Mouse (Mus musculus): ENCODE data around the gene Lrsam1. TPM values are rescaled to one million over a fixed set of nuclear protein-coding genes. Genes with fewer than 3 reads are reported as not detected.

Gene Lrsam1
- total and polyA plus RNA-seq, 3 experiments, result 5.0 to 9.5 (median 5.4) TPM

- no peak for DNase-seq (ENCODE audit: extremely low read depth)
Measured at GRCm38 (mm10) chr2:32905297-32905696, 56.1 kb downstream of the Lrsam1 start.

GRCm38 (mm10) chr2:32904637-32905036, 56.8 kb downstream of the Lrsam1 start:
- Histone ChIP-seq H3K4me2 (ENCODE audit: insufficient read depth, low read depth, poor library complexity, severe bottlenecking) (no peak overlapping the region), H3K4me1 (ENCODE audit: control insufficient read depth in 1 of 2, insufficient read depth in 2 of 2) (no peaks in the 10 kb centered on the region), H3K79me2 (replicated peaks; ENCODE audit: control insufficient read depth, extremely low read depth, insufficient read depth, poor library complexity, severe bottlenecking) (no peaks in the 10 kb centered on the region), H3K9ac (ENCODE audit: insufficient read depth, low read depth) (no peak overlapping the region), H3K9me3 (replicated peaks; ENCODE audit: low read length) (no peaks in the 10 kb centered on the region), H3K36me3 (replicated peaks in 1 of 2; ENCODE audit: control insufficient read depth in 1 of 2, insufficient read depth in 1 of 2, low read length in 1 of 2) (no peaks in the 10 kb centered on the region), H3K27me3 (replicated peaks) (peaks cover 5% of the 10 kb centered on the region), H3K27ac (ENCODE audit: insufficient read depth, low read depth) (no peak overlapping the region), H3K4me3 (replicated peaks in 1 of 3; ENCODE audit: low read depth in 2 of 3, low read length in 2 of 3, poor library complexity in 1 of 3) (no peak overlapping the region)
- dilution Hi-C loops (cut with MboI; ENCODE audit: extremely low pct_ligation_motif_present, extremely low pct_unique_long_range_greater_than_20kb, low sequenced_read_pairs), result no loop called here
- no peak for DNase-seq (ENCODE audit: extremely low read depth)
- TF ChIP-seq ZNF384 (IDR thresholded peaks at IDR 0.05; ENCODE audit: low read depth, low read length), result no peak
- no peak for TF ChIP-seq ZMIZ1 (IDR thresholded peaks at IDR 0.05; ENCODE audit: low read depth, low read length)
- TF ChIP-seq JUND (conservative IDR thresholded peaks at IDR 0.05; ENCODE audit: low read depth, low read length), result no peak
- TF ChIP-seq CHD1 (IDR thresholded peaks at IDR 0.05; ENCODE audit: low read depth, low read length), result no peak
- no peak for TF ChIP-seq SMC3 (IDR thresholded peaks at IDR 0.05; ENCODE audit: low read depth, low read length)
- no peak for TF ChIP-seq MAX (IDR thresholded peaks at IDR 0.05; ENCODE audit: low read length)
- TF ChIP-seq SIN3A (IDR thresholded peaks at IDR 0.05; ENCODE audit: low read length), result no peak
- TF ChIP-seq USF1 (IDR thresholded peaks at IDR 0.05; ENCODE audit: low read depth, low read length), result no peak
- no peak for TF ChIP-seq MXI1 (IDR thresholded peaks at IDR 0.05; ENCODE audit: low read depth, low read length)
- no peak for TF ChIP-seq TBP (conservative IDR thresholded peaks at IDR 0.05; ENCODE audit: low read depth, low read length)
- no peak for TF ChIP-seq E2F4 (IDR thresholded peaks at IDR 0.05; ENCODE audit: insufficient replicate concordance, low read depth, low read length)
- TF ChIP-seq IRF4 (IDR thresholded peaks at IDR 0.05; ENCODE audit: low read depth, low read length), result no peak
- in situ Hi-C loops (cut with MboI; ENCODE audit: low pct_ligation_motif_present, low pct_unique_long_range_greater_than_20kb, low sequenced_read_pairs), result no loop called here

More at GRCm38 (mm10) chr2:32905297-32905696, 56.1 kb downstream of the Lrsam1 start:
- Histone ChIP-seq H3K9me3 (replicated peaks; ENCODE audit: low read length) (no peaks in the 10 kb centered on the region), H3K4me3 (replicated peaks in 1 of 3; ENCODE audit: low read depth in 2 of 3, low read length in 2 of 3, poor library complexity in 1 of 3) (no peak overlapping the region), H3K27ac (ENCODE audit: insufficient read depth, low read depth) (no peak overlapping the region), H3K27me3 (replicated peaks) (peaks cover 5% of the 10 kb centered on the region), H3K79me2 (replicated peaks; ENCODE audit: control insufficient read depth, extremely low read depth, insufficient read depth, poor library complexity, severe bottlenecking) (no peaks in the 10 kb centered on the region), H3K36me3 (replicated peaks in 1 of 2; ENCODE audit: control insufficient read depth in 1 of 2, insufficient read depth in 1 of 2, low read length in 1 of 2) (no peaks in the 10 kb centered on the region), H3K4me2 (ENCODE audit: insufficient read depth, low read depth, poor library complexity, severe bottlenecking) (no peak overlapping the region), H3K9ac (ENCODE audit: insufficient read depth, low read depth) (no peak overlapping the region), H3K4me1 (ENCODE audit: control insufficient read depth in 1 of 2, insufficient read depth in 2 of 2) (no peaks in the 10 kb centered on the region)
- dilution Hi-C loops (cut with MboI; ENCODE audit: extremely low pct_ligation_motif_present, extremely low pct_unique_long_range_greater_than_20kb, low sequenced_read_pairs), result no loop called here
- in situ Hi-C loops (cut with MboI; ENCODE audit: low pct_ligation_motif_present, low pct_unique_long_range_greater_than_20kb, low sequenced_read_pairs), result no loop called here
- TF ChIP-seq TBP (conservative IDR thresholded peaks at IDR 0.05; ENCODE audit: low read depth, low read length) (no peak), NELFE (IDR thresholded peaks at IDR 0.05; ENCODE audit: low read depth, low read length) (no peak), KAT2A (IDR thresholded peaks at IDR 0.05; ENCODE audit: insufficient replicate concordance, low read length) (no peak), ZMIZ1 (IDR thresholded peaks at IDR 0.05; ENCODE audit: low read depth, low read length) (no peak), SMC3 (IDR thresholded peaks at IDR 0.05; ENCODE audit: low read depth, low read length) (no peak)

DNA sequence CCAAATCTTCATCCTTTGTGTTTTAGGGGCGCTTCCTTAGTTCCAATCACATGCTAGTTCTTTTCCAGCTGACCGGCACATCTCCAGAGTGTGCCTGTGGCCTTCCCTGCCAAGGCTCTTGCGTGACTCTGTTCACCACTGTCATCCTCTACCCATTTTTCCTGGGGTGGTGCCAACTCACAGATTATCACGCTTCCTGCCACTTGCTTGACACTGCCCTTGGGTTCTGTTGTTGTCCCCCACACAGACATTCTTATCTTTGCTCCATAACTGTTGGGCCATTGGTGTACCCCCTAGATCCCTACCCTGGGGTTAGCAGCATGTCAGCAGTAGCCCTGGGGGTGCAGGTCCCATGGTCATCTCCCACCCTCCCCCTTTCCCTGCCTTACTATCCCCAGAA, 57.9 kb downstream of the Lrsam1 start:
- Histone ChIP-seq H3K9ac (ENCODE audit: insufficient read depth, low read depth) (no peak overlapping the region), H3K4me3 (replicated peaks in 1 of 3; ENCODE audit: low read depth in 2 of 3, low read length in 2 of 3, poor library complexity in 1 of 3) (no peak overlapping the region), H3K27me3 (replicated peaks) (no peaks in the 10 kb centered on the region), H3K4me1 (ENCODE audit: control insufficient read depth in 1 of 2, insufficient read depth in 2 of 2) (no peaks in the 10 kb centered on the region), H3K4me2 (ENCODE audit: insufficient read depth, low read depth, poor library complexity, severe bottlenecking) (no peak overlapping the region), H3K9me3 (replicated peaks; ENCODE audit: low read length) (no peaks in the 10 kb centered on the region), H3K27ac (ENCODE audit: insufficient read depth, low read depth) (no peak overlapping the region), H3K79me2 (replicated peaks; ENCODE audit: control insufficient read depth, extremely low read depth, insufficient read depth, poor library complexity, severe bottlenecking) (no peaks in the 10 kb centered on the region), H3K36me3 (replicated peaks in 1 of 2; ENCODE audit: control insufficient read depth in 1 of 2, insufficient read depth in 1 of 2, low read length in 1 of 2) (no peaks in the 10 kb centered on the region)
- in situ Hi-C loops (cut with MboI; ENCODE audit: low pct_ligation_motif_present, low pct_unique_long_range_greater_than_20kb, low sequenced_read_pairs) (no loop called here), dilution Hi-C loops (cut with MboI; ENCODE audit: extremely low pct_ligation_motif_present, extremely low pct_unique_long_range_greater_than_20kb, low sequenced_read_pairs) (no loop called here)
- DNase-seq (ENCODE audit: extremely low read depth), result no peak
- TF ChIP-seq CTCF (conservative IDR thresholded peaks at IDR 0.05 in 1 of 2, IDR thresholded peaks at IDR 0.05 in 1 of 2; ENCODE audit: low read depth in 2 of 2, low read length in 2 of 2) (no peak), ZKSCAN1 (IDR thresholded peaks at IDR 0.05; ENCODE audit: borderline replicate concordance, low read depth, low read length) (no peak), PAX5 (IDR thresholded peaks at IDR 0.05; ENCODE audit: low read length) (no peak), ZC3H11A (IDR thresholded peaks at IDR 0.05; ENCODE audit: low read depth, low read length) (no peak), RAD21 (IDR thresholded peaks at IDR 0.05; ENCODE audit: low read depth, low read length) (no peak), JUN (IDR thresholded peaks at IDR 0.05; ENCODE audit: insufficient read depth, low read depth, low read length) (no peak), MYC (IDR thresholded peaks at IDR 0.05; ENCODE audit: low read depth, low read length) (no peak), ETS1 (conservative IDR thresholded peaks at IDR 0.05; ENCODE audit: low read depth, low read length) (no peak), KAT2A (IDR thresholded peaks at IDR 0.05; ENCODE audit: insufficient replicate concordance, low read length) (no peak), ZMIZ1 (IDR thresholded peaks at IDR 0.05; ENCODE audit: low read depth, low read length) (no peak), CHD1 (IDR thresholded peaks at IDR 0.05; ENCODE audit: low read depth, low read length) (no peak), ZNF384 (IDR thresholded peaks at IDR 0.05; ENCODE audit: low read depth, low read length) (no peak), NRF1 (IDR thresholded peaks at IDR 0.05; ENCODE audit: low read depth, low read length) (no peak)
